Mouse (Mus musculus): Measurements from ENCODE around the gene Ces1g. TPM values are rescaled to one million over a fixed set of nuclear protein-coding genes. Genes with fewer than 3 reads are reported as not detected.

Ces1g gene
- total RNA-seq, 2 experiments from 2014 or later = not detected

Other genes with a start within 250 kb of the Ces1g start
- gene Ces1c, start 206.0 kb downstream of the Ces1g start, total RNA-seq (2021) = under 1 TPM in 1 of 2 experiments, not detected in 1; 0.76 TPM
- 100 to 1,000 TPM in 1 of 2 experiments, 10 to 100 TPM in 1; 79.6 to 130 TPM for gene Ces1d, start 139.5 kb downstream of the Ces1g start, total RNA-seq (2021)
- gene Ces1e, start 107.7 kb downstream of the Ces1g start, total RNA-seq (2021) = under 1 TPM; 0.80 to 0.83 TPM
- under 1 TPM; 0.39 to 0.57 TPM for gene Ces1f, start 57.6 kb downstream of the Ces1g start, total RNA-seq (2021)
- gene Ces1h, start 42.4 kb upstream of the Ces1g start, total RNA-seq (2021) = not detected
- gene Ces5a, start 198.5 kb upstream of the Ces1g start, total RNA-seq (2021) = under 1 TPM; 0.33 to 0.37 TPM

All from gastrocnemius, adult 18-20 months (tissue).